Mouse (Mus musculus) erythroblast, embryonic 14.5 days (primary cell): ENCODE measurements around the gene Susd1.

Experiments
- GATA1 ChIP-seq: IDR thresholded peaks from 2 replicates; pipeline ENCODE4 v1.6.1; 2012; ENCODE audit warnings: low read length, inconsistent platforms, mixed read lengths
- TAL1 ChIP-seq: IDR thresholded peaks from 3 replicates; pipeline ENCODE4 v1.6.1; 2012; ENCODE audit warnings: low read length, inconsistent platforms, mixed read lengths

- TF ChIP-seq TAL1 (no peak), GATA1 (no peak)
These were observed 79.5 kb downstream of the Susd1 start for GRCm38 (mm10) chr4:59358960-59359359.
